Mouse (Mus musculus) cerebellum, adult 11-12 months (tissue): ENCODE results near the gene Madcam1.

Experiments
- DNase-seq: peaks from one replicate; pipeline ENCODE4 v3.0.0; 2022

Madcam1 gene

DNA sequence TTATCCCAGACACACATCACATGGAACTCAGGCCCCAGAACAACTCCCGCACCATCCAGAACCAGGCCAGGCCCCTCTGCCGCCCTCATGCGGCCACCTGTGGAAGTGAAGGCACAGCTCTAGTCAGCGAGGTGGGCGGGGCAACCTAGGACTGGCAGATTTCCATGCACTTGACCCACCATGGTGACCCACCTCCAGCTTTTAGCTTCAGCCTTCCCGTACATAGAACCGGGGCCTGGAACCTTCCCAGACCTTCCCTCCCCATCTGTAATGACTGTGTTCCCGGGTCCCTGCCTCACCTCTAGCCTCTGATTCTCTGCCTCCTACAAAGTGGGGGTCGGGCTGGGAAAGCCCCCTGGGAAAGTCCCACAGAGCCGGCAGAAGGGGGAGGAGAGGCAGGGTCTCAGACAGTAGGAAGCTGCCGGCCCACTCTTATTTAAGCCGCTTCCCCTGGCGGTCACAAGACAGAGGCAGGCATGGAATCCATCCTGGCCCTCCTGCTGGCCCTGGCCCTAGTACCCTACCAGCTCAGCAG, at the start of gene Madcam1:
Gene Madcam1 (plus strand): TSS at position 429 of the 535 bp plus-strand sequence.
- peak; percentile 61 for DNase-seq

GRCm38 (mm10) chr10:79615860-79616259, 48.5 kb upstream of the Madcam1 start:
- DNase-seq: peak; percentile 61

DNA sequence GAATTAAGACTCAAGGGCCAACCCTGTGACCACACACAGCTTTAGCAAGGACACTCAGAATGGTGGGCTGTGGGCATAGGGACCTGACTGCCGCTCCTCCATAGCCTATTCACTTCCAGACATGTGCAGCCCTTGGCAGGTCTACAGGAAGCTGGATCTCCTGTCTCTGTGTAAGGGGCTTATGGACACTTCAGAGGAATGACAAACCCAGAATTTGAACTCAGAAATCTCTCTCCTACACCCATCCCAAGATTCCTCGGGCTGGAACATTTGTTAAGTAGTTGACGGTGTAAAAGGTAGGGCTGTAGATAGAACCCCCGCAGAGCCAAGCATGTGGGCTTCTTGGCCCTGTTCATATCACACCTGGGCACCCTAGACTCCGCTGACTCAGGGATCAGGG, 48.0 kb upstream of the Madcam1 start:
- no peak for DNase-seq

DNA sequence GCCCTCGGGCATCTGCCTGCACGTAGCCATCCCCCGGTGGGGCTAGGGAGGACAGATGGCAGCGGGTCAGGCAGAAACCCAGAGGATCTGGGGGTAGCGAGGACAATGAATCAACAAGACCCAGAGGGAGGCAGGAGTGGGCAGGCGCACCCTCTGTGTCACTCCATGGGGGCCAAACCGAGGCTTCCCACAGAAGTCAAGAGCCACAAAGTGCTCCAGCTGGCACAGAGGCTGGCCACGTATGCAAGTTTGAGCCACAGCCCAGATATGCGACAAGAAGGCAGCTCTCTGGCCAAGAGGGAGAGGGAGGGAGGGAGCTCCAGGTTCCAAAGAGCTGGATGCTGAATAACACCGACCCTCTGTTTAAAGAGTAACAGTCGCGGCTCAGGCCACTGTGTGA, 40.4 kb upstream of the Madcam1 start:
- DNase-seq: no peak

DNA sequence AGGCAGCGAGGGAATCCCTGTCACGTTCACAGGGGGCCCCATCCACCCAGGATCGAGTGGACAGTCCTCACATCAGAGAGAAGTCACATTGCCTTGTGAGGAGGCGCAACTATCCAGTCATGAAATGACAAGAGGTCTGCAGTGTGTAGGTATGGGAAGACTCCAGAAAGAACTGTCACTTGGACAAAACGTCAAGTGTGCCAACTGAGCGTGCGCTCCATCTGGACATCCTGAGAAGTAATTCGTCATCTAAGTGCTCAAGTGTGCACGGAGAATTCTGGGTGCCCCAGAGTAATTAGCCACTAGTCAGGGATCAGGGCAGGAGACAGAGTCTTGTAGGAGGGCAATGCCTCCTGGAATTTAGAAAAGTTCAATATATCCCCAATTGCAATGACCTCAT, 39.0 kb upstream of the Madcam1 start:
- no peak for DNase-seq

DNA sequence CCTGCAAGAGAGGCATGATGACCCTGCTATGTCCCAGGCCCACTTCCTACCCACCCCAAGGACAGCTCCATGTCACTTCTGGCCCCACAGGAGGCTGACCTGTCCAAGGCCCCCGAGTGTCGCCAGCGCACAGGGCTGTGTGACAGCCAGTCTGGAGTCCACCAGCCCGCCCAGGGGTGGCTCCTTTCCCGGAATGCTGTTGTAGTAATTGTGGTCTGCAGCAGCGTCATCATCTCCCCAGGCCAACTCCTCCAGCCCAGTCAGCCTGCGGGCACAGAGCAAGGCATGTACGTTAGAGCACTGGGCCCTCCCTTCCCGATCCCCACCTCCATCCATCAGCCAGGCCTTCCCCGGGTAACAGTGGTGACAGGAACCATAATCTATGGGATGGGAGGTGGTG, 38.2 kb upstream of the Madcam1 start:
- no peak for DNase-seq

DNA sequence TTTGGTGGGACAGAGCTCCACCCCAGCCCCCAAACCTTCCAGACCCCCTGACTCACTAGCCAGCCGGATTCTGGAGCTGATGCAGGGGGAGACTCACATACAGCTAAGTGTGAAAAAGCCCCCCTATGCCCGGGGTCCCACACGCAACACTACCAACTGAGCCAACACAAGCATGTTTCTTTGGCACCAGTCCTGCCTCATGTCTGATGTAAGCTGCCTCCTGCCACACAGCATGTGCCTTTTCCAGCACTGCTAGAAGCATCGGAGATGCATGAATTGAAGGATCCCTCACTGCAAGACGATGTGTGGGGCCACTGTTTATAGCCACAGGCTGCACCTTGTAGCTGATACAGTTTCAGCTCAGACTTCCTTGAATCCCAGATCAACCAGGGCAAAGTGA, 36.0 kb upstream of the Madcam1 start:
- no peak for DNase-seq

- DNase-seq: no peak
Measured at GRCm38 (mm10) chr10:79631432-79631831, 32.9 kb upstream of the Madcam1 start.

DNA sequence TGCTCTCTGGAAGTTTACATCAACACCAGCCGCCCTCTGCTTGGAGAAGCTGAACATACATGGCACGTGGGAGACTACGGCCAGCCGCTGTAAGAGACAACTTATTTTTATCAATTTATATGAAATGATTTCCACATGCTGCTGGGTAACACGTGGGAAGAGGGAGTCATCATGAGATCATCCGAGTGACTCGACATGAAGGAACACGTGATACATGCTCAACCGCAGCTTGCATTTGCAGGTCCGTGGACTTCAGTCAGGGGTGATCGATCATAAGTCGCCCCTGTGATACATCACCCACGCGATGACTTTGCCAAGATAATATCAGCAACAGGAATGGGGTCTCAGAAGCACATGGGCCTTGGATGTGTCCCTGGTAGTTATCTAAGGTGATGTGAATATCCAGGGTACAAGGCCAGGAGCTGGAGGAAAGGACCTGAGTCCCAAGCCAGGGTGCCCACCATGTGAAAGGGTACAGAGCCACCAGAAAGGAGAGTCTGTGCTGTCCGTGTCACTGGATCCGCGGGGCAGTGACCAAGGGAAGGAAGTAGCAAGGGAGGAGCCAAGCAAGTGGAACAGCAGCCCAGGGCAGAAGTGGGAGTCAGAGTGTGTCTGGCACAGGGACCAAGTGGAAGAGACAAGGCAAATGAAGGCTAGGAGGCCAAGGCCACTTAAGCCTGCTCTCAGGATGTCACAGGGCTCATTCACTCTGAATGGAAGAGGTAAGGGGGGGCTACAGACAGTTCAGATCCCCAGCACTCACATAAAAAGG, 31.2 kb upstream of the Madcam1 start:
- no peak for DNase-seq

DNA sequence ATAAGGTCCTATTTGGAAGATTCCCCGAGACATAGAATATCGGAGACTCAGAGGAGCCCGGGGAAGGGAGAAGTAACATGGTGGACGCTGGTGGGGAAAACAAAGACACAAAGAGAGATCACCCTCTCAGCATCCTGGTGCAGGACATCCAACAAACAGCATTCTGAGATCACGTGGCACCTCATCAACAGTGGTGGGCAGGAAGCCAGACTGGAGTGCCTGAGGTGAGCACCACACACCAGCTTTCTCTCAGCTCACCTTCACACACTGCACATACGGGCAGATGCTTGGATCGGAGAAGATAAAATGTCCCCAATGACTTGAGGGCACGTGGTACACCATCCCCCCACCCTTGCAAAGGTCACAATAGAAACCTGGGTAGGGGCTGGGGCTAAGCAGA, 28.1 kb upstream of the Madcam1 start:
- peak; percentile 60 for DNase-seq

DNA sequence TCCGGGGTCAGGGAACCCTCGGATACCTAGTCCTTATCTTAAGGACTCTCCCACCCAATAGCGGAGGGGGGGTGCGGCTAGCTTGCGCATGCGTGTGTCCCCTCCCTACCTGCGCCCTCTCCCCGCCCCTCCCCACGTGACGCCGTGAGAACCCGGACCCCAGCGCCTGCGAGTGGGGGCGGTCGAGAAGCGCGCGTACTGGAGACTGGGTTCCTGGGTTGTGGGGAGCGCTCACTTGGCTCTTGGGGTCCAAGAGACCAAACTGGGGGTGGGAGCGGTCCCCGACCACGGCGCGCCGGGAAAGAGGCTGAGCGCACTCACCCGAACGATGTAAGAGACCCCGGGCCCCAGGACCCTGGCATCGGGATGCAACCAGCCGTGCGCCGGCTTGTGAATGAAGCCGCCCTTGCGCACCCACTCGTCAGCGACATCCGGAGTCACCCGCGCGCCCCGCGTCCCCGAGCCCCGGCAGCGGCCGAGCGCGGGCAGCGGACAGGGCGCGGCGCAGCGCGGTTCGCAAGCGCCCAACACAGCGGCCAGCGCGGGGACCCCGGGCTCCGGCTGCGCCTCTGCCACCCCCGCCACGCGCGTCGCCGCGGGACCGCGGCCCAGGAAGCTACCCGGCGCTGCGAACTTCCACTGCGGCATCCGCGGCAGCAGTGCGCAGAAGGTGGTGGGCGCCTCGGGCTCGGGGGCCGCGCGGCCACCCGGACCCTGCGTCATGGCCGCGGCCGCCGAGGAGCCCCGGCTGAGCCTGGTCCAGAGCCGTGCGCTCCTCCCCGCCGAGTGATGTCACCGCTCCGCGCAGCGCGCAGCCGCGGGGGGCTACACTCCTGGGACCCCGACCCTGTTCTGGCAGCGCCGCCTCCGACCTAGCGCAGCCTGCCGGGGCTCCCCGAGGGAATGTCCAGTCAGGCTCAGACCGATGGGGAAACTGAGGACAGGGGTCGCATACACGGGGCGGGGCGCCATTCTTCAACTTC, 26.9 kb upstream of the Madcam1 start, which contains the start of gene Shc2:
Gene Shc2 (minus strand): TSS at position 791 of the 983 bp plus-strand sequence.
- DNase-seq: peak; percentile 85

DNA sequence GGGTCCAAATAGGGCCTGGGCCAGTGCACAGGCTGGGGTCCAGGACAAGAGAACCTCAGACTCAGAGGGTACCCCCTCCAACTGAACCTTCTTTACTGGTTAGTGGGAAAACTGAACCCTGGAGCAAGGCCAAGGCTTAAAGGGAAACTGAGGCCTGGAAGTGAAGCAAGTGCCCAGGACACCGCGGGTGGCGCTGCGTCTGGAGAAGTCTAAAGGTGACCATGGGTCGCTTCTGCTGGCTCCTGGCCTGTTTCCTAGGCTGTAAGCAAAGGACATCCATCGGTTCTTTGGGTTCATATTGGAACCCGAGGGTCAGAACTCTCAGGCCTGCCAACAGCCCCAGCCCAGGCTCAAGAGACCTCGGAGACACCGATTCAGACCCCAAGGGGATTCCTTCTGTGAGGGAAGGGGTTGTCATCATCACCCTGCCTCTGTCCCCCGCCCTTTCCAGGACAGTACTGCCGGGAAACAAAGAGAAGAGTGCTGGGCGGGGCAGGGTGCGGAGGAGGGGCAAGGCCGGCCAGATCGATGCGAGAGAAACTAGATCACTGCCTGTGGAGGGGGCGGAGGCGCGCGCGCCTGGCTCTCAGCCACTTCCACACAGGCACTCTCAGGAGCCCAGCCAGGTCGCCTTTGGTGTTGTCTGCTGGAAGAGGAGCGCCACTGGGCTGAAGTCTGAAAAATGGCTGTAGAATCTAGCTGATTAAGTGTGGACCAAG, 25.7 kb upstream of the Madcam1 start:
- peak; percentile 67 for DNase-seq

- no peak for DNase-seq
Measured at GRCm38 (mm10) chr10:79645711-79646110, 18.6 kb upstream of the Madcam1 start, which contains the start of gene Odf3l2. Odf3l2 (minus strand) TSS chr10:79645738.

DNA sequence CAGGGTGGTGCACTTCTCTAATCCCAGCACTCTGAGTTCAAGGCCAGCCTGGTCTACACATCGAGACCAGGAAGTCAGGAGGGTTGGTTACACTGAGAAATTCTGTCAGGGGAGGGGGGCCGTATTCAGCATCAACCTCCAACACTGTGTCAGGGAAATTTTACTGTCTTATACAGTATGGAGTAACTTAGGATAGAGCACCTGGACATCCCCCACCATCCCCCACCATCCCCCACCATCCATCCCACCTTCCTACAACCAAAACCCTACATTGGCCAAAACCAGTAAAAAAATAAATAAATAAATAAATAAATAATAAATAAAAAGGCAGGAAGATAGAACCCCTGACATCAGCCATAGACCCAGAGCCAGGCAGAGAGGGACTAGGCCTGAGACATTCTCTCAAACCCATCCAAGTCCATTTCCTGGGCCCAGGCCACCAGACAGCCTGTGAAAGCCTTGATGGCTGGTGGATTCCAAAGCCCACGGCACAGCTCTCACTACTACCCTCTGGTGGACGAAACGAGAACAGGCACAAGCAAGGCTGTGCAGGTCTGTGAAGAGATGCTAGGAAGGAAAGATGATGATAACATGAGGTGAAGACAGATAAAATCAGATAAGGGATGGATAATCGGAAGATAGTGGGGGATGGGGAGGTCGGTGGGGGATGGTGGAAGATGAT, 15.1 kb upstream of the Madcam1 start:
- DNase-seq: peak; percentile 70

DNA sequence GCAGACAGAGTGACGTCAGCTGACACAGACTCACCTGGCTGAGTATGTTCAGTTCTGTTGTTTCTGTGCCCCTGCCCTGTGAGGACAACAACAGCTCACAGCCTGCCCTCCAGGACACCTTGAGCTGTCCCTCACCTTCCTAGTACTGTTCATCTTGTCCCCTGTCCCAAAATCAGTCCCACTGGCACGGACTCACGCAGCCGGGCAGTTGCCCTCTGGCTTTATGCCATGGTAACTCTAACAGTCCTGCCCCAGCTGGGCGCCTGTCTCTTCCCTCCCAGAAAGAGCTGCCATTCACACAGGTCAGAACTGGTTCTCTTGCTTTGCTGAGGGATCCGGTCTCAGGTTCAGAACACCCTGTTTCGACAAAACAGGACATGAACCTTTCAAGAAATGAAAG, 11.6 kb upstream of the Madcam1 start:
- no peak for DNase-seq

DNA sequence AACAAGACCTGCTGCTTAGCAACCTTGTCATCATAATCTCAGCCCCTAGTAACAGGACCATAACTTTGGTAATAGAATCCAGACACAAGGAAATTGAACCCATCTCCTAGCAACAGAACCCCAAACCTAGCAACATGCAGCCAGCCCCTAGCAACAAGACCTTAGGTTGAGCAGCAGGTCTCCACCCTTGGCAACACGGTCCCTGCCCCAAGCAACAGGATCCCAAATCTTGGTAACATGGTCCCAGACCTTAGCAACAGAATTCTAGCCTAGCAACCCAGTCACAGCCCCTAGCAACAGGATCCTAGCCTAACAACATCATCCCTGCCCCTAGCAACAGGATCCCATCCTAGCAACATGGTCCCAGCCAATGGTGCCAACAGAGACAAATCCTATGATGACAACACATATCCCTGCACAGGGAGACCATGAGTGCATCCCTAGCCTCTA, 9.4 kb upstream of the Madcam1 start:
- DNase-seq: no peak

DNA sequence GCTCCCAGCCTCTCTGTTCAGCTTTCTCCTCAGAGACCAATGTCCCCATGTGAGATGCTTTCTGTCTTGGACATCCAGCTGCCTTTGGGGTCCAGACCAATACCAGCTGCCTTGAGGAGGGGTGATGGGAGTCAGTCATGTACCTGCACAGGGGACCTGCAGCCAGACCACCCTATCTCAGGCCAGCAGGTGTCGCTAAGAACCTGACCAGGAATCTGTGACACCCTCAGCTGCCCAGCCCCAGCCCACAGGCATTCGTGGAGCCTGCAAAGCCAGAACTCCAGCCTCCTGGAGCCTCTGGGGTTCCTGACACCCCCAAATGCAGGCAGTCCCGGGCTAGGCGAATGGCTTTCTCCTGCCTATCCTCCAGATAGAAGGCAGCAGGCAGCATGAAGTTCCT, 5.5 kb upstream of the Madcam1 start:
- DNase-seq: no peak

DNA sequence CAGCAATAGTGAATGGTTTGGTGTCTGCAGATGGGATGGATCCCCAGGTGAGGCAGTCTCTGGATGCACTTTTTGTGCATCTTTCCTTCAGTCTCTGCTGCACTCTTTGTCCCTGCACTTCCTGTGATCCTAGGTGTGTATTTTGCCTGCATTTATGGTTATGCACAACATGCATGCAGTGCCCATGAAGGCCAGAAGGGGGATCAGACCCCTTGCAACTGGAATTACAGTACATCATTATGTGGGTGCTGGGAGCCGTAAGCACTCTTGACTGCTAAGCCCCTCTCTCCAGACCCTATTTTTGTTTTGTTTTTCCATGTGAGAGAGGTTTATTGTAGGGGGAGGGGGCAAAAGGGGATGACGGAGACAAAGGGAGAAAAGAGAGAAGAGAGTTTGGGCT, 4.1 kb upstream of the Madcam1 start:
- DNase-seq: no peak

DNA sequence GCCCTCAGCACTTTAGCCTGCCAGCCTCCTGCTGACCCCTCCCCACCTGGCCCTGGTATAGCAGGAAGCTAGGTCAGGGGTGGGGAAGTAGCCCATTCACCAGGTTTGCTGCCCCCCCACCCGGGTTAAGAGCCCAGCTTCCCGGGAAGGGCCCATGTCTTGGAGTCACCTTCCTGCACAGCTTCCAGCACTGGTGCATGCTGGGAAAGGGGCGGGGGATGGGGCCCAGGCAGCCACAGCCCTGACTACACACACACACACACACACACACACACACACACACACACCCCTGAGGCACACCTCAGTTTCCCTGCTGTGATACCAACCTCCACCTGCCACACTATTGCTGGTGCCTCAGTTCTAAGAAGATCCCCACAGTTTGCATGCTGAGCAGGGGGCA, 2.5 kb upstream of the Madcam1 start:
- DNase-seq: no peak

DNA sequence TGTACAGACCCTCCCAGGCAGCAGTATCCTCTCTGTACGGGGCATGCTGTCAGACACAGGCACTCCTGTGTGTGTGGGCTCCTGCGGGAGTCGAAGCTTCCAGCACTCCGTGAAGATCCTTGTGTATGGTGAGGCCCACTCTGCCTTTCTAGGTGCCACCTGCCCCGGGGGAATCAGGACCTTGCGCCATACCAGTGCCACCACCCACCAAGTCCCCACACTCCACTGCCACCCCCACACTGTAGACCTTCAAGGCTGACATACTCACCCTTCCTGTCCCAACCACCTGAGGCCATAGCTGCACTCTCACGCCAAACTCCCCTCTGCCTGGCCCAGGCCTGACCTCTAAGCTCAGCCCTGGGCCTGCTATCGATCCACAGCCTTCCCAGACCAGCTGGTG, 692 bp downstream of the Madcam1 start:
- no peak for DNase-seq

- DNase-seq: peak; percentile 57
Measured at GRCm38 (mm10) chr10:79666493-79666892, 2.1 kb downstream of the Madcam1 start.

GRCm38 (mm10) chr10:79668076-79668475, 3.7 kb downstream of the Madcam1 start:
- DNase-seq: no peak
